Mouse (Mus musculus): ENCODE results near the gene Shroom1. TPM values are rescaled to one million over a fixed set of nuclear protein-coding genes. Genes with fewer than 3 reads are reported as not detected.

Gene Shroom1
- total RNA-seq (2023) = 0.41 and 0.47 TPM in 2 replicates

GRCm38 (mm10) chr11:53456474-53457371 lies at the start of gene Shroom1, which contains the start of gene Gm10447:
Gene Shroom1 (plus strand): TSS chr11:53457205.
Gene Gm10447 (minus strand): TSS chr11:53457110.

GRCm38 (mm10) chr11:53423036-53423435 lies 34.0 kb upstream of the Shroom1 start, which contains the start of gene Leap2:
Gene Leap2 (minus strand): TSS chr11:53423170.

GRCm38 (mm10) chr11:53430670-53431346 lies 26.2 kb upstream of the Shroom1 start, which contains the start of the genes Uqcrq and Gdf9:
Gene Uqcrq (minus strand): TSS chr11:53430831.
Gene Gdf9 (plus strand): TSS chr11:53431023.

GRCm38 (mm10) chr11:53469968-53470695 lies 13.1 kb downstream of the Shroom1 start, which contains the start of gene Gm9837:
Gene Gm9837 (minus strand): TSS chr11:53470479.

GRCm38 (mm10) chr11:53479783-53480301 lies 22.8 kb downstream of the Shroom1 start, which contains the start of the genes Gm9945 and Sowaha:
Gene Gm9945 (plus strand): TSS chr11:53480166.
Gene Sowaha (minus strand): TSS chr11:53480274.

Other genes with a start within 250 kb of the Shroom1 start
- 63.6 and 79.8 TPM in 2 replicates for gene Hspa4, start 156.7 kb upstream of the Shroom1 start, total RNA-seq (2023)
- gene Zcchc10, start 132.5 kb upstream of the Shroom1 start, total RNA-seq (2023) = 8.5 and 9.8 TPM in 2 replicates
- 155 and 192 TPM in 2 replicates for gene Aff4, start 106.4 kb upstream of the Shroom1 start, total RNA-seq (2023)
- gene Leap2, start 34.0 kb upstream of the Shroom1 start, total RNA-seq (2023) = not detected in 2 replicates
- gene Uqcrq, start 26.4 kb upstream of the Shroom1 start, total RNA-seq (2023) = 200 and 202 TPM in 2 replicates
- 0.36 and 0.44 TPM in 2 replicates for gene Gdf9, start 26.2 kb upstream of the Shroom1 start, total RNA-seq (2023)
- gene Gm10447, start 95 bp upstream of the Shroom1 start, total RNA-seq (2023) = not detected in 2 replicates
- not detected in 2 replicates for gene Gm9837, start 13.3 kb downstream of the Shroom1 start, total RNA-seq (2023)
- gene Gm9945, start 23.0 kb downstream of the Shroom1 start, total RNA-seq (2023) = not detected in 2 replicates
- gene Sowaha, start 23.1 kb downstream of the Shroom1 start, total RNA-seq (2023) = not detected in 2 replicates
- 2.0 and 3.2 TPM in 2 replicates for gene Sept8, start 62.1 kb downstream of the Shroom1 start, total RNA-seq (2023)
- 2.0 and 2.2 TPM in 2 replicates for gene Kif3a, start 110.2 kb downstream of the Shroom1 start, total RNA-seq (2023)
- gene Il4, start 161.5 kb downstream of the Shroom1 start, total RNA-seq (2023) = not detected in 2 replicates
- gene Il13, start 177.5 kb downstream of the Shroom1 start, total RNA-seq (2023) = not detected in 2 replicates